Mouse (Mus musculus) CH12.LX (cell line): ENCODE measurements around the gene Tmem251. TPM values are rescaled to one million over a fixed set of nuclear protein-coding genes. Genes with fewer than 3 reads are reported as not detected.

Source experiments
- DNase-seq: peaks from one replicate; pipeline ENCODE4 v3.0.0-alpha.2; 2013; ENCODE audit errors: extremely low read depth
- H3K27ac ChIP-seq: 2 replicates; pipeline ENCODE4 v1.5.1; 2012; ENCODE audit warnings: low read depth, mild to moderate bottlenecking, control low read depth, moderate library complexity; ENCODE audit not compliant: insufficient read depth
- H3K27me3 ChIP-seq: replicated peaks from 2 replicates; pipeline ENCODE3; 2012; ENCODE audit warnings: inconsistent platforms
- H3K36me3 ChIP-seq, 2 experiments: replicated peaks in 1 of 2; 2 replicates each; pipeline versions ENCODE3 to v1.6.1; 2012; ENCODE audit warnings: inconsistent platforms in 1 of 2, low read length in 1 of 2, mild to moderate bottlenecking in 1 of 2, mixed read lengths in 1 of 2, moderate library complexity in 1 of 2; ENCODE audit not compliant: control insufficient read depth in 1 of 2, insufficient read depth in 1 of 2
- H3K4me1 ChIP-seq, 2 experiments: 2 replicates each; pipeline ENCODE4 v1.6.1; 2012; ENCODE audit warnings: inconsistent platforms in 1 of 2, moderate library complexity in 1 of 2; ENCODE audit not compliant: insufficient read depth in 2 of 2, control insufficient read depth in 1 of 2
- H3K4me2 ChIP-seq: 2 replicates; pipeline ENCODE4 v1.6.1; 2012; ENCODE audit warnings: low read depth, mild to moderate bottlenecking, control low read depth; ENCODE audit not compliant: poor library complexity, insufficient read depth, severe bottlenecking
- H3K4me3 ChIP-seq, 3 experiments: fragments of 150-350 bp in 1 of 3; sonication (generic) in 1 of 3; replicated peaks in 1 of 3; 2 replicates each; pipeline versions ENCODE3 to v1.5.1; 2011 to 2012; ENCODE audit warnings: low read depth in 2 of 3, low read length in 2 of 3, mild to moderate bottlenecking in 2 of 3, moderate library complexity in 2 of 3, control low read depth in 1 of 3, improper control_type of control experiment in 1 of 3, inconsistent platforms in 1 of 3, mixed read lengths in 1 of 3; ENCODE audit not compliant: poor library complexity in 1 of 3
- H3K79me2 ChIP-seq: replicated peaks from 2 replicates; pipeline ENCODE4 v1.6.1; 2012; ENCODE audit warnings: mild to moderate bottlenecking, moderate library complexity; ENCODE audit not compliant: control insufficient read depth, poor library complexity, insufficient read depth, severe bottlenecking; ENCODE audit errors: extremely low read depth
- H3K9ac ChIP-seq: 2 replicates; pipeline ENCODE4 v1.6.1; 2012; ENCODE audit warnings: low read depth, mild to moderate bottlenecking, control low read depth, moderate library complexity; ENCODE audit not compliant: insufficient read depth
- H3K9me3 ChIP-seq: replicated peaks from 2 replicates; pipeline ENCODE3; 2012; ENCODE audit warnings: low read length, inconsistent platforms, mixed read lengths
- CHD1 ChIP-seq: IDR thresholded peaks from 2 replicates; pipeline ENCODE4 v1.6.1; 2012; ENCODE audit warnings: low read depth, low read length, improper control_type of control experiment, inconsistent platforms
- CHD2 ChIP-seq: IDR thresholded peaks from 2 replicates; pipeline ENCODE4 v1.6.1; 2011; ENCODE audit warnings: low read length, improper control_type of control experiment
- CTCF ChIP-seq, 2 experiments: IDR thresholded peaks in 1 of 2; conservative IDR thresholded peaks in 1 of 2; 2 replicates each; pipeline ENCODE4 v1.5.1; 2011 to 2012; ENCODE audit warnings: low read depth in 2 of 2, low read length in 2 of 2, improper control_type of control experiment in 1 of 2, inconsistent platforms in 1 of 2, mild to moderate bottlenecking in 1 of 2, moderate library complexity in 1 of 2
- E2F4 ChIP-seq: IDR thresholded peaks from 2 replicates; pipeline ENCODE4 v1.6.1; 2011; ENCODE audit warnings: low read depth, low read length, improper control_type of control experiment; ENCODE audit not compliant: insufficient replicate concordance
- ELF1 ChIP-seq: IDR thresholded peaks from 2 replicates; pipeline ENCODE4 v1.6.1; 2014; ENCODE audit warnings: low read depth, mild to moderate bottlenecking, inconsistent platforms, low read length, improper control_type of control experiment
- EP300 ChIP-seq: IDR thresholded peaks from 2 replicates; pipeline ENCODE4 v1.6.1; 2011; ENCODE audit warnings: low read length, improper control_type of control experiment
- ETS1 ChIP-seq: conservative IDR thresholded peaks from 2 replicates; pipeline ENCODE4 v1.6.1; 2012; ENCODE audit warnings: low read depth, mild to moderate bottlenecking, inconsistent platforms, low read length, improper control_type of control experiment, moderate library complexity
- HCFC1 ChIP-seq: IDR thresholded peaks from 2 replicates; pipeline ENCODE4 v1.6.1; 2012; ENCODE audit warnings: low read depth, mild to moderate bottlenecking, inconsistent platforms, low read length, improper control_type of control experiment
- IRF4 ChIP-seq: IDR thresholded peaks from 2 replicates; pipeline ENCODE4 v1.6.1; 2014; ENCODE audit warnings: low read depth, mild to moderate bottlenecking, inconsistent platforms, low read length, improper control_type of control experiment
- JUN ChIP-seq: IDR thresholded peaks from 2 replicates; pipeline ENCODE4 v1.6.1; 2011; ENCODE audit warnings: low read depth, mild to moderate bottlenecking, low read length, improper control_type of control experiment, moderate library complexity; ENCODE audit not compliant: insufficient read depth
- JUND ChIP-seq: conservative IDR thresholded peaks from 2 replicates; pipeline ENCODE4 v1.6.1; 2011; ENCODE audit warnings: low read depth, low read length, improper control_type of control experiment
- MAFK ChIP-seq: IDR thresholded peaks from 2 replicates; pipeline ENCODE4 v1.6.1; 2011; ENCODE audit warnings: low read length, improper control_type of control experiment; ENCODE audit not compliant: insufficient replicate concordance
- MAX ChIP-seq: IDR thresholded peaks from 2 replicates; pipeline ENCODE4 v1.6.1; 2011; ENCODE audit warnings: low read length, improper control_type of control experiment
- MEF2A ChIP-seq: IDR thresholded peaks from 2 replicates; pipeline ENCODE4 v1.6.1; 2014; ENCODE audit warnings: low read depth, mild to moderate bottlenecking, inconsistent platforms, low read length, improper control_type of control experiment, borderline replicate concordance
- MXI1 ChIP-seq: IDR thresholded peaks from 2 replicates; pipeline ENCODE4 v1.6.1; 2011; ENCODE audit warnings: mild to moderate bottlenecking, low read depth, low read length, improper control_type of control experiment
- MYC ChIP-seq: IDR thresholded peaks from 2 replicates; pipeline ENCODE4 v1.6.1; 2011; ENCODE audit warnings: low read depth, mild to moderate bottlenecking, improper control_type of control experiment, low read length
- NELFE ChIP-seq: IDR thresholded peaks from 2 replicates; pipeline ENCODE4 v1.6.1; 2011; ENCODE audit warnings: low read depth, low read length, improper control_type of control experiment
- NRF1 ChIP-seq: IDR thresholded peaks from 2 replicates; pipeline ENCODE4 v1.6.1; 2014; ENCODE audit warnings: low read depth, mild to moderate bottlenecking, inconsistent platforms, low read length, improper control_type of control experiment, moderate library complexity
- RCOR1 ChIP-seq: conservative IDR thresholded peaks from 2 replicates; pipeline ENCODE4 v1.6.1; 2012; ENCODE audit warnings: low read depth, mild to moderate bottlenecking, inconsistent platforms, low read length, improper control_type of control experiment
- SIN3A ChIP-seq: IDR thresholded peaks from 2 replicates; pipeline ENCODE4 v1.6.1; 2012; ENCODE audit warnings: low read length, improper control_type of control experiment, inconsistent platforms
- TCF12 ChIP-seq: IDR thresholded peaks from 2 replicates; pipeline ENCODE4 v1.6.1; 2014; ENCODE audit warnings: low read depth, mild to moderate bottlenecking, inconsistent platforms, low read length, improper control_type of control experiment
- ZC3H11A ChIP-seq: IDR thresholded peaks from 2 replicates; pipeline ENCODE4 v1.6.1; 2012; ENCODE audit warnings: low read depth, mild to moderate bottlenecking, inconsistent platforms, low read length, improper control_type of control experiment
- ZKSCAN1 ChIP-seq: IDR thresholded peaks from 2 replicates; pipeline ENCODE4 v1.6.1; 2012; ENCODE audit warnings: low read depth, inconsistent platforms, low read length, improper control_type of control experiment, borderline replicate concordance
- ZMIZ1 ChIP-seq: IDR thresholded peaks from 2 replicates; pipeline ENCODE4 v1.6.1; 2012; ENCODE audit warnings: low read depth, mild to moderate bottlenecking, inconsistent platforms, low read length, improper control_type of control experiment
- ZNF384 ChIP-seq: IDR thresholded peaks from 2 replicates; pipeline ENCODE4 v1.6.1; 2012; ENCODE audit warnings: low read depth, low read length, improper control_type of control experiment, inconsistent platforms
- dilution Hi-C: fragments of 300-500 bp; cut with MboI; formaldehyde crosslinking; loops from 2 replicates; pipeline ENCODE4 v1.14.3; 2020; ENCODE audit warnings: low sequenced_read_pairs; ENCODE audit not compliant: extremely low pct_unique_long_range_greater_than_20kb, extremely low pct_ligation_motif_present
- in situ Hi-C: fragments of 300-500 bp; cut with MboI; formaldehyde crosslinking; loops from 3 replicates; pipeline ENCODE4 v1.14.3; 2019; ENCODE audit warnings: low sequenced_read_pairs, low pct_ligation_motif_present, low pct_unique_long_range_greater_than_20kb, mixed read lengths
- polyA plus RNA-seq: library from polyadenylated mRNA; unstranded; fragments of >175 nt; gene quantifications from 2 replicates; pipeline ENCODE4 v1.2.1, GENCODE M21; 2012; ENCODE audit warnings: low read depth; ENCODE audit not compliant: insufficient read length
- total RNA-seq, 2 experiments: library from RNA; depleted of rRNA; stranded (reverse); fragments of 300-350 nt in 1 of 2; fragments of >200 nt in 1 of 2; gene quantifications; 2 replicates each; pipeline ENCODE4 v1.2.3; 2012 to 2014

Tmem251 gene
- total and polyA plus RNA-seq, 3 experiments, result 3.9 to 13.9 (median 11.1) TPM

DNA sequence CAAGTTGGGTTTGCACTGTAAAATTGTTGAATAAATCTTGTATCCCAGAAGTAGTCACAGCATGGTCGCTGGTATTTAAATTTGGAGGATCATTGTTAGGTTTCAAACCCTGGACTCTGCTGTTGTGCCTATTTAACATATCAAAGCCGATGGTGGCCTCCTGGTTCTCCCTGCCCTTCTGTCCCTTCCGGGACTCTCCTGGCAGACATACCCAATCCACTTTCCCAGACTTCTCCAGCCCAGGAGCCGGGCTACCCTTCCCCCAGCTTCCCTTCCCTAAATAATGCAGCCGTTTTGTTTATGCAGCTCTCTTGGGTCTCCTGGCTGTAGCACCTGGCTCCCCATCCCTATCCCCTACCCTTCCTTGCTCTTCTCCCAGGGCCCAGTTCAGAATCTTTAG is 15.4 kb downstream of the Tmem251 start:
- TF ChIP-seq NRF1 (no peak), MAFK (no peak), TCF12 (no peak), MEF2A (no peak), E2F4 (no peak), ETS1 (no peak), MYC (no peak), MAX (no peak), ZMIZ1 (no peak), IRF4 (no peak), ZC3H11A (no peak), HCFC1 (no peak), ELF1 (no peak)
- peaks cover 6 to 38% of the 10 kb centered on the region in 2 experiments for H3K36me3 ChIP-seq
- no peak overlapping the region for H3K27ac ChIP-seq
- in situ Hi-C loops (no loop called here), dilution Hi-C loops (no loop called here)
- H3K9ac ChIP-seq, result peak overlapping the region; percentile 89
- H3K27me3 ChIP-seq, result no peaks in the 10 kb centered on the region
- no peak for DNase-seq
- no peaks in the 10 kb centered on the region for H3K9me3 ChIP-seq
- H3K79me2 ChIP-seq, result peaks cover 68% of the 10 kb centered on the region
- peak overlapping the region; percentile 95 for H3K4me2 ChIP-seq
- H3K4me3 ChIP-seq, result peak overlapping the region; percentile 84 to 97 (median 92)
- peaks cover 4 to 51% of the 10 kb centered on the region in 2 experiments; a peak in 3 of 4 replicates for H3K4me1 ChIP-seq

- Histone ChIP-seq H3K9me3 (no peaks in the 10 kb centered on the region), H3K27ac (no peak overlapping the region), H3K4me1 (peaks cover 6 to 59% of the 10 kb centered on the region in 2 experiments; a peak in 3 of 4 replicates), H3K79me2 (peaks cover 43% of the 10 kb centered on the region), H3K27me3 (no peaks in the 10 kb centered on the region), H3K4me3 (no peak overlapping the region), H3K36me3 (peaks cover 17 to 45% of the 10 kb centered on the region in 2 experiments), H3K4me2 (no peak overlapping the region), H3K9ac (no peak overlapping the region)
- no peak for DNase-seq
- in situ Hi-C loops, result no loop called here
- dilution Hi-C loops, result no loop called here
- TF ChIP-seq RCOR1 (0 out of 2 replicates have a peak, but pooled peaks have one; percentile 40), CHD1 (peak; percentile 53; the same call in 1 of the 2 replicates), MXI1 (0 out of 2 replicates have a peak, but pooled peaks have one; percentile 33), NELFE (no peak), CTCF (conservative IDR thresholded peaks at IDR 0.05 in 1 of 2, IDR thresholded peaks at IDR 0.05 in 1 of 2; ENCODE audit: low read depth in 2 of 2, low read length in 2 of 2) (no peak), ZKSCAN1 (no peak), ZNF384 (peak; percentile 75), JUN (peak; percentile 79), JUND (peak; percentile 90), SIN3A (no peak), CHD2 (no peak), IRF4 (peak; percentile 80), MAFK (0 out of 2 replicates have a peak, but pooled peaks have one; percentile 18), EP300 (peak; percentile 70), MYC (no peak)
These were observed 18.1 kb downstream of the Tmem251 start for GRCm38 (mm10) chr12:102761668-102762067.
